Mouse (Mus musculus) splenic B cell, adult 2 months (primary cell): ENCODE results near the gene Shd.

ENCODE experiments used
- DNase-seq: peaks from one replicate; pipeline ENCODE4 v3.0.0-alpha.2; 2011; ENCODE audit warnings: low read depth, low spot score
- H3K27me3 ChIP-seq: 2 replicates; pipeline ENCODE4 v1.6.1; 2012; ENCODE audit warnings: mild to moderate bottlenecking, low read length, moderate library complexity, mixed read lengths; ENCODE audit not compliant: control insufficient read depth, poor library complexity, insufficient read depth, severe bottlenecking
- H3K36me3 ChIP-seq: 2 replicates; pipeline ENCODE4 v1.6.1; 2012; ENCODE audit warnings: mild to moderate bottlenecking, low read length, moderate library complexity, mixed read lengths; ENCODE audit not compliant: control insufficient read depth, poor library complexity, insufficient read depth, severe bottlenecking

Gene Shd

DNA sequence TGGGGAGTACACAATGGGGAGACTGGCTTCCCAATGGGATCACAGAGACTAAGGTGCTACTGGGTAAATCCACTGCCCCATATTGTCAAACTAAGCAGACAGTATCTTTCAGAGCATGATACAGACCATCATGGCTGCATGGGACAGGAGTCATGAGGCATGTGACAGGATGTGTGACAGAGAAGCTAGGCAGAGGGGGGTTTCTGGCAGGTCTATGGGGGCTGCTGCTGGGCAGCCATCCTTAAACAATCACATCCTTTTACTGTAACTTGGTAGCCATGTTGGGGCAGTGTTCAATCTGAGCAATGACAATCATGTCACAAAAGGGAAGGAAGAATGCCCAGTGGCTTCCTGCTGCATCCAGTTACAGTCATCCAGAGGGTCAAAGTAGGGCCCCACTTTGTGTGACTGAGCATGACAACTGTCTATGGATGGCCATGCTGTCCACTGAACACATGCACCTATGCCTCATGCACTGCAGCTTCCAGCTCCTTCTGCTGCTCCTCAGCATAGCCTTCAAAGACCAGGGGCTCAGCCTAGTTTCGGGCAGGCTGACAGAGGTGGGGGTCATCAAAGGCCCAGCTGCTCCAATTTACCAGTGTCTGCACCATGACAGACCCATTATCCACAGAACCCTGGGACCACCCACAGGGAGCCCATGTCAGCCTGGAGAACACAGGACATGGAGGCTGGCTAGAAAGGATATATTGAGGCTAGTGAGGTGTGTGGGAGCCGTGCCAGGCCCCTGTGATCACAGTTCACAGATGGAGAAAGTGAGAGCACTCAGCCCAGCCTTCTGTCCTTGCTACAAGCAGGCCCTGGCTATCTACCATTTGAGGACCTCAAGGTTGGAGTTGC lies 52.1 kb downstream of the Shd start:
- DNase-seq, result peak; percentile 80
- no peaks in the 10 kb centered on the region for H3K27me3 ChIP-seq
- peaks cover 10% of the 10 kb centered on the region for H3K36me3 ChIP-seq

DNA sequence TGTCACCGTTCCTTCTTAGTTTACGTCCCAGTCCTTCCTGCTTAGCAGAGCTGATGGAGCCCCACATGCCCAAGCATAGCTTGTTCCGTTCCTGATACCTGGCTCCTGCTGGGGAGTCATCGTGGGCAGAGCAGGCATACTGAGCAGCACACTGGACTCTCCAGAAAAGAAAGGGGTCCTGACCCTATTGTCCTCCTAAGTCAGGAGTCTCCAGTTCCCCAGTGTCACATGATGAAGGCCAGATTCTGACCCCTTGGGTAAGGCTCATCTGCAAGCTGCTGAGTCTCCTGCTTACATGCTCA lies 52.7 kb downstream of the Shd start:
- Histone ChIP-seq H3K27me3 (no peaks in the 10 kb centered on the region), H3K36me3 (peaks cover 9% of the 10 kb centered on the region; the same call in 1 of the 2 replicates)
- no peak for DNase-seq

GRCm38 (mm10) chr17:56023386-56023785 lies 53.1 kb downstream of the Shd start:
- Histone ChIP-seq H3K36me3 (peaks cover 5% of the 10 kb centered on the region; the same call in 1 of the 2 replicates), H3K27me3 (no peaks in the 10 kb centered on the region)
- DNase-seq, result peak; percentile 58

DNA sequence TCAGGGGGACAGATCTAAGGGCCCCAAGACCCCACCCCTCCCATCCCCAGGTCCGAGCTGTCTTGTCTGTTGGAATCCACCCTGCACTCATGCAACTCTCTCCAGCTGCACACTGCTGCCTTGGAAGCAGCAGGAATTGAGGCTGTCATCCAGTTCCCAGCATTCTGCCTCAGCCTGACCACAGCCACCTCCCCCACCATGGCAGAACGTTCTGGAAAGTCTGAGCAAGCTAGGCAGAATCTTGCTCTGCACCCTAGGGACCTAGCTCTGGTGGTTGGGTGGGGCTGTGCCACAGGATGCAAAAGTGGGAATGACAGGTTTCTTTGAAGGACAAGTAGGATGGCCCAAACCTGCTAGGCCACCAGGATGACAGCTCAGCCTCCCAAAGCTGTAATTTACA lies 54.2 kb downstream of the Shd start:
- no peak for DNase-seq
- Histone ChIP-seq H3K36me3 (no peaks in the 10 kb centered on the region), H3K27me3 (no peaks in the 10 kb centered on the region)

DNA sequence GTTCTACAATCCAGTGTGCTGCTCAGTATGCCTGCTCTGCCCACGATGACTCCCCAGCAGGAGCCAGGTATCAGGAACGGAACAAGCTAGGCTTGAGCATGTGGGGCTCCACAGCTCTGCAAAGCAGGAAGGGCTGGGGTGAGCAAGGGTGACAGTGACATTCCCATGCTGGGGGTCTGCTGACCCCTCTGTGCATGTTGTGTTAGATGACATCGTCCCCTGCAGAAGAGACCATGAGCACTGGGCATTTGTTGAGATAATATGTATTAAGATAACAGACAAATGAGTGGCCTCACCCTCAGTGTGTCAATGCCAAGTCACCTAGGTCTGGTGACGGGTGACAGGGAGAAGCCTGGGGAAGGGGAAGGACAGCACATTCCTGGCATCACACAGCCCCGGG lies 54.7 kb downstream of the Shd start:
- no peaks in the 10 kb centered on the region; the same call in 1 of the 2 replicates for H3K36me3 ChIP-seq
- no peaks in the 10 kb centered on the region for H3K27me3 ChIP-seq
- no peak for DNase-seq
